Mouse (Mus musculus): ENCODE data around the gene Tmem37. TPM values are rescaled to one million over a fixed set of nuclear protein-coding genes. Genes with fewer than 3 reads are reported as not detected.
A peak's percentile ranks its signal among the peaks of the same experiment; 100 is the strongest.

The Tmem37 gene
- total RNA-seq, 2 experiments from 2014 or later: not detected

- 0 out of 2 replicates have a peak, but pooled peaks have one; percentile 23 for ATAC-seq (replicated peaks; ENCODE audit: low FRiP score, low TSS enrichment, poor library complexity, severe bottlenecking)
These were observed 24.5 kb upstream of the Tmem37 start for GRCm38 (mm10) chr1:120098327-120098726.

GRCm38 (mm10) chr1:120094920-120095319, 21.0 kb upstream of the Tmem37 start:
- peak; percentile 85 for ATAC-seq (replicated peaks; ENCODE audit: low FRiP score, low TSS enrichment, poor library complexity, severe bottlenecking)

GRCm38 (mm10) chr1:120093482-120094134, 19.7 kb upstream of the Tmem37 start:
- ATAC-seq (replicated peaks; ENCODE audit: low FRiP score, low TSS enrichment, poor library complexity, severe bottlenecking): peak; percentile 77

GRCm38 (mm10) chr1:120090880-120091570, 17.2 kb upstream of the Tmem37 start:
- ATAC-seq (replicated peaks; ENCODE audit: low FRiP score, low TSS enrichment, poor library complexity, severe bottlenecking): no peak

GRCm38 (mm10) chr1:120089180-120089579, 15.3 kb upstream of the Tmem37 start:
- no peak for ATAC-seq (replicated peaks; ENCODE audit: low FRiP score, low TSS enrichment, poor library complexity, severe bottlenecking)

- ATAC-seq (replicated peaks; ENCODE audit: low FRiP score, low TSS enrichment, poor library complexity, severe bottlenecking): no peak
These were observed 12.8 kb upstream of the Tmem37 start for GRCm38 (mm10) chr1:120086644-120087043.

GRCm38 (mm10) chr1:120085696-120086095, 11.8 kb upstream of the Tmem37 start:
- ATAC-seq (replicated peaks; ENCODE audit: low FRiP score, low TSS enrichment, poor library complexity, severe bottlenecking): no peak

- ATAC-seq (replicated peaks; ENCODE audit: low FRiP score, low TSS enrichment, poor library complexity, severe bottlenecking): no peak
These were observed 10.1 kb upstream of the Tmem37 start for GRCm38 (mm10) chr1:120083921-120084517.

GRCm38 (mm10) chr1:120082957-120083585, 9.2 kb upstream of the Tmem37 start:
- no peak for ATAC-seq (replicated peaks; ENCODE audit: low FRiP score, low TSS enrichment, poor library complexity, severe bottlenecking)

- no peak for ATAC-seq (replicated peaks; ENCODE audit: low FRiP score, low TSS enrichment, poor library complexity, severe bottlenecking)
These were observed 6.8 kb upstream of the Tmem37 start for GRCm38 (mm10) chr1:120080632-120081031.

GRCm38 (mm10) chr1:120077746-120078410, 4.0 kb upstream of the Tmem37 start:
- no peak for ATAC-seq (replicated peaks; ENCODE audit: low FRiP score, low TSS enrichment, poor library complexity, severe bottlenecking)

GRCm38 (mm10) chr1:120075507-120075906, 1.6 kb upstream of the Tmem37 start:
- no peak for ATAC-seq (replicated peaks; ENCODE audit: low FRiP score, low TSS enrichment, poor library complexity, severe bottlenecking)

- no peak for ATAC-seq (replicated peaks; ENCODE audit: low FRiP score, low TSS enrichment, poor library complexity, severe bottlenecking)
These were observed 1.1 kb upstream of the Tmem37 start for GRCm38 (mm10) chr1:120074931-120075330.

GRCm38 (mm10) chr1:120074307-120074702, 431 bp upstream of the Tmem37 start:
- ATAC-seq (replicated peaks; ENCODE audit: low FRiP score, low TSS enrichment, poor library complexity, severe bottlenecking): no peak

GRCm38 (mm10) chr1:120072900-120073299, 974 bp downstream of the Tmem37 start:
- ATAC-seq (replicated peaks; ENCODE audit: low FRiP score, low TSS enrichment, poor library complexity, severe bottlenecking): no peak

GRCm38 (mm10) chr1:120071133-120071532, 2.7 kb downstream of the Tmem37 start:
- ATAC-seq (replicated peaks; ENCODE audit: low FRiP score, low TSS enrichment, poor library complexity, severe bottlenecking): no peak

- ATAC-seq (replicated peaks; ENCODE audit: low FRiP score, low TSS enrichment, poor library complexity, severe bottlenecking): no peak
These were observed 3.7 kb downstream of the Tmem37 start for GRCm38 (mm10) chr1:120070168-120070567.

- ATAC-seq (replicated peaks; ENCODE audit: low FRiP score, low TSS enrichment, poor library complexity, severe bottlenecking): no peak
These were observed 4.8 kb downstream of the Tmem37 start for GRCm38 (mm10) chr1:120069120-120069519.

- ATAC-seq (replicated peaks; ENCODE audit: low FRiP score, low TSS enrichment, poor library complexity, severe bottlenecking): no peak
These were observed 7.2 kb downstream of the Tmem37 start for GRCm38 (mm10) chr1:120066625-120067024.

GRCm38 (mm10) chr1:120066159-120066558, 7.7 kb downstream of the Tmem37 start:
- ATAC-seq (replicated peaks; ENCODE audit: low FRiP score, low TSS enrichment, poor library complexity, severe bottlenecking): no peak

Data from megakaryocyte-erythroid progenitor cell, adult 5-6 weeks (primary cell).